Mouse (Mus musculus) spleen, adult 2 months (tissue): ENCODE results near the gene Hrk.

Experiments used
- CTCF ChIP-seq: fragments of 200-500 bp; IDR thresholded peaks from 2 replicates; pipeline ENCODE4 v1.5.1; 2011; ENCODE audit warnings: mild to moderate bottlenecking, inconsistent platforms; ENCODE audit not compliant: insufficient read depth, insufficient read length, insufficient replicate concordance; ENCODE audit errors: extremely low read depth
- POLR2A ChIP-seq: fragments of 200-500 bp; IDR thresholded peaks from 2 replicates; pipeline ENCODE4 v1.6.1; 2011; ENCODE audit warnings: low read depth, low read length, inconsistent platforms

DNA sequence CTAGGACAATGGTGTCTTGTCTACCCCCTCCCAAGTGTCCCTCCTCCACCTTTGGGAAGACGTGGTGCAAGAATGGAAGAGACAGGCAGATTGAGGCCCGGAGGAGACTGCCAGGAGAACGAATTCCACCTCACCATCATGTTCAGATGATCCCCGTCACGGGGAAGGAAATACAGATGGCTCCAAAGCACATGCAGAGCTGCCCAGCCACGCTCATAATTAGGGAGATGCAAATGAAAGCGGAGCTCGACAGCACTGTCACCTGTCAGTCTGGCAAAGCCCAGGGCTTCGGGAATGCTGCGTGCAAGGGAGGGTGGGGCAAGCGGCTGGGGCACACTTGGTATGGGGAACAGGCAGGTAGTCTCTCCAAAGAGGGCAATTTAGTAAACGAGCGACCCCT, 33.0 kb downstream of the Hrk start:
- TF ChIP-seq CTCF, result no peak
- no peak for TF ChIP-seq POLR2A
